Mouse (Mus musculus) CH12.LX (cell line): ENCODE results near the gene Vwce. TPM values are rescaled to one million over a fixed set of nuclear protein-coding genes. Genes with fewer than 3 reads are reported as not detected.

Source experiments
- DNase-seq: peaks from one replicate; pipeline ENCODE4 v3.0.0-alpha.2; 2013; ENCODE audit errors: extremely low read depth
- H3K27ac ChIP-seq: 2 replicates; pipeline ENCODE4 v1.5.1; 2012; ENCODE audit warnings: low read depth, mild to moderate bottlenecking, control low read depth, moderate library complexity; ENCODE audit not compliant: insufficient read depth
- H3K27me3 ChIP-seq: replicated peaks from 2 replicates; pipeline ENCODE3; 2012; ENCODE audit warnings: inconsistent platforms
- H3K36me3 ChIP-seq, 2 experiments: replicated peaks in 1 of 2; 2 replicates each; pipeline versions ENCODE3 to v1.6.1; 2012; ENCODE audit warnings: inconsistent platforms in 1 of 2, low read length in 1 of 2, mild to moderate bottlenecking in 1 of 2, mixed read lengths in 1 of 2, moderate library complexity in 1 of 2; ENCODE audit not compliant: control insufficient read depth in 1 of 2, insufficient read depth in 1 of 2
- H3K4me1 ChIP-seq, 2 experiments: 2 replicates each; pipeline ENCODE4 v1.6.1; 2012; ENCODE audit warnings: inconsistent platforms in 1 of 2, moderate library complexity in 1 of 2; ENCODE audit not compliant: insufficient read depth in 2 of 2, control insufficient read depth in 1 of 2
- H3K4me2 ChIP-seq: 2 replicates; pipeline ENCODE4 v1.6.1; 2012; ENCODE audit warnings: low read depth, mild to moderate bottlenecking, control low read depth; ENCODE audit not compliant: poor library complexity, insufficient read depth, severe bottlenecking
- H3K4me3 ChIP-seq, 3 experiments: fragments of 150-350 bp in 1 of 3; sonication (generic) in 1 of 3; replicated peaks in 1 of 3; 2 replicates each; pipeline versions ENCODE3 to v1.5.1; 2011 to 2012; ENCODE audit warnings: low read depth in 2 of 3, low read length in 2 of 3, mild to moderate bottlenecking in 2 of 3, moderate library complexity in 2 of 3, control low read depth in 1 of 3, improper control_type of control experiment in 1 of 3, inconsistent platforms in 1 of 3, mixed read lengths in 1 of 3; ENCODE audit not compliant: poor library complexity in 1 of 3
- H3K79me2 ChIP-seq: replicated peaks from 2 replicates; pipeline ENCODE4 v1.6.1; 2012; ENCODE audit warnings: mild to moderate bottlenecking, moderate library complexity; ENCODE audit not compliant: control insufficient read depth, poor library complexity, insufficient read depth, severe bottlenecking; ENCODE audit errors: extremely low read depth
- H3K9ac ChIP-seq: 2 replicates; pipeline ENCODE4 v1.6.1; 2012; ENCODE audit warnings: low read depth, mild to moderate bottlenecking, control low read depth, moderate library complexity; ENCODE audit not compliant: insufficient read depth
- H3K9me3 ChIP-seq: replicated peaks from 2 replicates; pipeline ENCODE3; 2012; ENCODE audit warnings: low read length, inconsistent platforms, mixed read lengths
- BHLHE40 ChIP-seq: IDR thresholded peaks from 2 replicates; pipeline ENCODE4 v1.6.1; 2011; ENCODE audit warnings: mild to moderate bottlenecking, low read depth, low read length, improper control_type of control experiment
- E2F4 ChIP-seq: IDR thresholded peaks from 2 replicates; pipeline ENCODE4 v1.6.1; 2011; ENCODE audit warnings: low read depth, low read length, improper control_type of control experiment; ENCODE audit not compliant: insufficient replicate concordance
- ELF1 ChIP-seq: IDR thresholded peaks from 2 replicates; pipeline ENCODE4 v1.6.1; 2014; ENCODE audit warnings: low read depth, mild to moderate bottlenecking, inconsistent platforms, low read length, improper control_type of control experiment
- EP300 ChIP-seq: IDR thresholded peaks from 2 replicates; pipeline ENCODE4 v1.6.1; 2011; ENCODE audit warnings: low read length, improper control_type of control experiment
- HCFC1 ChIP-seq: IDR thresholded peaks from 2 replicates; pipeline ENCODE4 v1.6.1; 2012; ENCODE audit warnings: low read depth, mild to moderate bottlenecking, inconsistent platforms, low read length, improper control_type of control experiment
- IRF4 ChIP-seq: IDR thresholded peaks from 2 replicates; pipeline ENCODE4 v1.6.1; 2014; ENCODE audit warnings: low read depth, mild to moderate bottlenecking, inconsistent platforms, low read length, improper control_type of control experiment
- JUN ChIP-seq: IDR thresholded peaks from 2 replicates; pipeline ENCODE4 v1.6.1; 2011; ENCODE audit warnings: low read depth, mild to moderate bottlenecking, low read length, improper control_type of control experiment, moderate library complexity; ENCODE audit not compliant: insufficient read depth
- JUND ChIP-seq: conservative IDR thresholded peaks from 2 replicates; pipeline ENCODE4 v1.6.1; 2011; ENCODE audit warnings: low read depth, low read length, improper control_type of control experiment
- MAZ ChIP-seq: IDR thresholded peaks from 2 replicates; pipeline ENCODE4 v1.6.1; 2012; ENCODE audit warnings: low read depth, mild to moderate bottlenecking, inconsistent platforms, low read length, improper control_type of control experiment, moderate library complexity
- MEF2A ChIP-seq: IDR thresholded peaks from 2 replicates; pipeline ENCODE4 v1.6.1; 2014; ENCODE audit warnings: low read depth, mild to moderate bottlenecking, inconsistent platforms, low read length, improper control_type of control experiment, borderline replicate concordance
- MXI1 ChIP-seq: IDR thresholded peaks from 2 replicates; pipeline ENCODE4 v1.6.1; 2011; ENCODE audit warnings: mild to moderate bottlenecking, low read depth, low read length, improper control_type of control experiment
- NRF1 ChIP-seq: IDR thresholded peaks from 2 replicates; pipeline ENCODE4 v1.6.1; 2014; ENCODE audit warnings: low read depth, mild to moderate bottlenecking, inconsistent platforms, low read length, improper control_type of control experiment, moderate library complexity
- PAX5 ChIP-seq: IDR thresholded peaks from 2 replicates; pipeline ENCODE4 v1.6.1; 2012; ENCODE audit warnings: low read length, inconsistent platforms, mixed read lengths
- POLR2A ChIP-seq: IDR thresholded peaks from 2 replicates; pipeline ENCODE4 v1.6.1; 2011; ENCODE audit warnings: low read depth, mild to moderate bottlenecking, improper control_type of control experiment, low read length
- TCF12 ChIP-seq: IDR thresholded peaks from 2 replicates; pipeline ENCODE4 v1.6.1; 2014; ENCODE audit warnings: low read depth, mild to moderate bottlenecking, inconsistent platforms, low read length, improper control_type of control experiment
- UBTF ChIP-seq: IDR thresholded peaks from 2 replicates; pipeline ENCODE4 v1.6.1; 2012; ENCODE audit warnings: low read depth, mild to moderate bottlenecking, inconsistent platforms, low read length, improper control_type of control experiment, moderate library complexity
- USF1 ChIP-seq: IDR thresholded peaks from 2 replicates; pipeline ENCODE4 v1.6.1; 2014; ENCODE audit warnings: low read depth, mild to moderate bottlenecking, inconsistent platforms, low read length, improper control_type of control experiment
- ZKSCAN1 ChIP-seq: IDR thresholded peaks from 2 replicates; pipeline ENCODE4 v1.6.1; 2012; ENCODE audit warnings: low read depth, inconsistent platforms, low read length, improper control_type of control experiment, borderline replicate concordance
- ZMIZ1 ChIP-seq: IDR thresholded peaks from 2 replicates; pipeline ENCODE4 v1.6.1; 2012; ENCODE audit warnings: low read depth, mild to moderate bottlenecking, inconsistent platforms, low read length, improper control_type of control experiment
- ZNF384 ChIP-seq: IDR thresholded peaks from 2 replicates; pipeline ENCODE4 v1.6.1; 2012; ENCODE audit warnings: low read depth, low read length, improper control_type of control experiment, inconsistent platforms
- dilution Hi-C: fragments of 300-500 bp; cut with MboI; formaldehyde crosslinking; loops from 2 replicates; pipeline ENCODE4 v1.14.3; 2020; ENCODE audit warnings: low sequenced_read_pairs; ENCODE audit not compliant: extremely low pct_unique_long_range_greater_than_20kb, extremely low pct_ligation_motif_present
- in situ Hi-C: fragments of 300-500 bp; cut with MboI; formaldehyde crosslinking; loops from 3 replicates; pipeline ENCODE4 v1.14.3; 2019; ENCODE audit warnings: low sequenced_read_pairs, low pct_ligation_motif_present, low pct_unique_long_range_greater_than_20kb, mixed read lengths
- polyA plus RNA-seq: library from polyadenylated mRNA; unstranded; fragments of >175 nt; gene quantifications from 2 replicates; pipeline ENCODE4 v1.2.1, GENCODE M21; 2012; ENCODE audit warnings: low read depth; ENCODE audit not compliant: insufficient read length
- total RNA-seq, 2 experiments: library from RNA; depleted of rRNA; stranded (reverse); fragments of 300-350 nt in 1 of 2; fragments of >200 nt in 1 of 2; gene quantifications; 2 replicates each; pipeline ENCODE4 v1.2.3; 2012 to 2014

Vwce gene
- total and polyA plus RNA-seq, 3 experiments = 0.04 to 1.3 (median 0.13) TPM

DNA sequence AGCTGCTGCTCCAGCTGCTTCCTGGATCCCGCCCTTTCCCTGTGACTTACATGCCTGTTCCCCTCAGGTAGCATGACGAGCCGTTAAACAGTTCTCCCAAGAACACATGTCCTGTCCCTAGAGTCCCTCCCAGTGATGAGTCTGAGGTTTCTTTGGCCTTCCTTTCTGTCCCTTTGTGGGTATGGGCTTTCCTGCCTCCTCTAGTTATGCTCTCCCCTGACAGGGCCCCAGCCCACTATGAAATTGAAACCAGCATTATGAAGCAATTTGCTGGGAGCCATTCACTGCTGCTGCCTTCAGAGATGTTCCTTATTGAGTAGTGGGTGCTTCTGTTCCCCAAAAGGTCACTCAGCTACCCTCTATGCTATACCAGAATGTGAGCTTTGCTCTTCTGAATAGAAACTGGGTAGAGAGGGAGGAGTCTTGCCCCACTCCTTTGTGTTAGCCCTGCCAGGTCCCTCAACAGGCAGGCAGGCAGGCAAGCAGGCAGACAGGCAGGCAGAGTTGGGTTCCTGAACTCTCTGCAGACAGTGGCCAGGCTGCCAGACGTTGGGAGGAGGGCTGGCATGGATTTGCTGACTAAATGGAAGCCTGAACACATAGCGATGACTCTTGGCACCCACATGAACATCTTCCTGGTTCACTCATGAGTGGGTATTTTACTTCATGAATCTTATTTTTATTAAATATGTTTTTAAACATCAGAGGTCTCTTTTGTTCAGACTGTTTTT lies 44.7 kb upstream of the Vwce start (continued):
- TF ChIP-seq JUN = no peak

- H3K4me1 ChIP-seq = peaks cover 22 to 60% of the 10 kb centered on the region in 2 experiments
- H3K9me3 ChIP-seq = no peaks in the 10 kb centered on the region
- peaks cover 75 to 88% of the 10 kb centered on the region in 2 experiments for H3K36me3 ChIP-seq
- H3K27ac ChIP-seq = no peak overlapping the region
- H3K4me3 ChIP-seq = no peak overlapping the region
- no peak overlapping the region for H3K4me2 ChIP-seq
- no peak for DNase-seq
- dilution Hi-C loops (no loop called here), in situ Hi-C loops (no loop called here)
- no peak overlapping the region for H3K9ac ChIP-seq
- peaks cover 12% of the 10 kb centered on the region; the same call in 1 of the 2 replicates for H3K79me2 ChIP-seq
- no peaks in the 10 kb centered on the region for H3K27me3 ChIP-seq
- TF ChIP-seq JUND = no peak
- no peak for TF ChIP-seq POLR2A
- no peak for TF ChIP-seq MEF2A
- no peak for TF ChIP-seq E2F4
- no peak for TF ChIP-seq MXI1
- no peak for TF ChIP-seq ZNF384
- TF ChIP-seq IRF4 = no peak
- no peak for TF ChIP-seq NRF1
- no peak for TF ChIP-seq TCF12
- TF ChIP-seq PAX5 = no peak
- TF ChIP-seq UBTF = no peak
- no peak for TF ChIP-seq ZKSCAN1
- TF ChIP-seq ZMIZ1 = no peak
- no peak for TF ChIP-seq USF1
- no peak for TF ChIP-seq EP300
- no peak for TF ChIP-seq BHLHE40
- no peak for TF ChIP-seq MAZ
- no peak for TF ChIP-seq HCFC1
- no peak for TF ChIP-seq ELF1
Measured at GRCm38 (mm10) chr19:10590301-10590700, 43.7 kb upstream of the Vwce start.
